Mouse (Mus musculus) limb, embryonic 10.5 days (tissue): ENCODE measurements at regions not wholly inside any gene's neighbourhood (a gene's known extent, or its start where the extent isn't known, plus 50 kb on each side); places are given as distances from the start of the nearest gene placed in this dataset.

Experiments
- DNase-seq: peaks from one replicate; pipeline ENCODE4 v3.0.0-alpha.2; 2017; ENCODE audit warnings: low spot score
- H3K27ac ChIP-seq: fragments of 300-500 bp; sonication (generic); 2 replicates; pipeline ENCODE4 v1.5.1; 2016; ENCODE audit warnings: mild to moderate bottlenecking
- H3K27me3 ChIP-seq: fragments of 300-500 bp; sonication (generic); 2 replicates; pipeline ENCODE4 v1.6.1; 2016; ENCODE audit warnings: low read depth, mild to moderate bottlenecking; ENCODE audit not compliant: poor library complexity, severe bottlenecking
- H3K36me3 ChIP-seq: fragments of 300-500 bp; sonication (generic); 2 replicates; pipeline ENCODE4 v1.6.1; 2016; ENCODE audit warnings: mild to moderate bottlenecking, moderate library complexity
- H3K4me1 ChIP-seq: fragments of 300-500 bp; sonication (generic); 2 replicates; pipeline ENCODE4 v1.6.1; 2016
- H3K4me3 ChIP-seq: fragments of 300-500 bp; sonication (generic); 2 replicates; pipeline ENCODE4 v1.5.1; 2016; ENCODE audit warnings: mild to moderate bottlenecking, moderate library complexity
- H3K9me3 ChIP-seq: fragments of 300-500 bp; sonication (generic); replicated peaks from 2 replicates; pipeline ENCODE4 v1.6.1; 2016; ENCODE audit warnings: mild to moderate bottlenecking
- WGBS: fragments of 180-500 bp; shearing (Covaris S2); methylation state at CpG from one replicate; pipeline ENCODE4 v1.1.7; 2016; 5-methylcytosine and 5-hydroxymethylcytosine counted together

DNA sequence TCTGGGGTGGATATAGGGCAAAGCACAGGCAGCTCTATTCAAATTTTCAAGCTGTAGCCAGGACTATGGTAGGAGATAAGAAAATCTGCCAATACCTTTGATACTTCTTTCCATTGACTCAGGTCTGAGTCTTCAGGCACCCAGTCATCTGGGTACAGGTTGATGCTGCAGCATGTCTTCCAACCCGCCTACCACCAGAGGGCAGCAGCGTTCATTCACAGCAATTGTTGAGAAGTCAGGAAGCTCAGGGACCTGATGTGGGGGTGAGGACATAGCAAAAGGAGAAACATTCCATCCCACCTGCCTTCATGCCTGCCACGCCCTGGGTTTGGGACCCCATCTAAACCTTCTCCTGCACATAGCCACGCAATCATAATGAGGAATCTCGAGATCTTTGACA is 118.2 kb upstream of the Gm21876 start:
- no peaks in the 10 kb centered on the region for H3K27me3 ChIP-seq
- WGBS, result 16% methylated on average over 5 of the region's 5 CpGs
- H3K4me3 ChIP-seq, result no peak overlapping the region
- peak; percentile 53 for DNase-seq
- H3K36me3 ChIP-seq, result no peaks in the 10 kb centered on the region
- H3K9me3 ChIP-seq, result no peaks in the 10 kb centered on the region
- no peak overlapping the region for H3K27ac ChIP-seq
- no peaks in the 10 kb centered on the region for H3K4me1 ChIP-seq

DNA sequence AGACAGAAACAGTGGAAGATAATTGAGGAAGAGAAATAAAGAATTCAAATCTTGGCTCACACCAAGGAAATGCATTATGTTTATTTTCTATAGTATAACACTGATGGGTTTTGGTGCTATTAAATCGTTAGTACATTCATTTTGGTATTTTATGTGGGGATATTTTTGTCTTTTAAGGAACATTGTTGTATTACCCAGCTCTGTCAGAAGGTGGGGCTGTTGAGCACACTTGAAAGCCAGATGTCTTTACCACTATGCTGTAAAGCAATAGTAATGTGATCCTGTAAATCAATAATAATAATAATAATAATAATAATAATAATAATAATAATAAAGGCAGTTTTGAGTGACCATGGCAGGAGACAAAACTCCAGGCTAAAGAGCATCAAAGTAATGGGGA is 120.0 kb upstream of the Gm21876 start:
- Histone ChIP-seq H3K9me3 (no peaks in the 10 kb centered on the region), H3K27ac (no peak overlapping the region), H3K27me3 (no peaks in the 10 kb centered on the region), H3K4me1 (no peaks in the 10 kb centered on the region), H3K4me3 (no peak overlapping the region), H3K36me3 (no peaks in the 10 kb centered on the region)
- DNase-seq, result no peak
- WGBS, result 11% methylated on average over 1 of the region's 1 CpGs

DNA sequence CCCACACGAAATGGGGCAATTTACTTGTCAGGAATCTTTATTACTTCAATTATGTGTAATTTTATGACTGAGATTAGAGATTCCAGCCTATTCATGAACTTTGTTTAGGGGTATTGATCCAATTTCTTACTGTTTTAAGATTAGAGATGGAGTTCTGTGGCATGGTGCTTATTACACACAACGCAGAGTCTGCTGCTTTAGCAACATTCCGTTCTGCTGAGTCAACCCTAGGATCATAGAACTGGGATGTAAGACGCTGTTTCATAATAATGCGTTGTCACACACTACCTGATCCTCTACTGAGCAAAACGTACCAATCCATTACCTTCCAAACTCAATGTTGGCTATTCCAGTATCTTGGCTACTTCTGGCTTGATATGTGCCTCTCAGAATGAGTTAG is 121.9 kb upstream of the Gm21876 start:
- Histone ChIP-seq H3K4me1 (no peaks in the 10 kb centered on the region), H3K27ac (no peak overlapping the region), H3K36me3 (no peaks in the 10 kb centered on the region), H3K9me3 (no peaks in the 10 kb centered on the region), H3K27me3 (no peaks in the 10 kb centered on the region), H3K4me3 (no peak overlapping the region)
- DNase-seq, result no peak
- WGBS, result 78% methylated on average over 6 of the region's 6 CpGs

DNA sequence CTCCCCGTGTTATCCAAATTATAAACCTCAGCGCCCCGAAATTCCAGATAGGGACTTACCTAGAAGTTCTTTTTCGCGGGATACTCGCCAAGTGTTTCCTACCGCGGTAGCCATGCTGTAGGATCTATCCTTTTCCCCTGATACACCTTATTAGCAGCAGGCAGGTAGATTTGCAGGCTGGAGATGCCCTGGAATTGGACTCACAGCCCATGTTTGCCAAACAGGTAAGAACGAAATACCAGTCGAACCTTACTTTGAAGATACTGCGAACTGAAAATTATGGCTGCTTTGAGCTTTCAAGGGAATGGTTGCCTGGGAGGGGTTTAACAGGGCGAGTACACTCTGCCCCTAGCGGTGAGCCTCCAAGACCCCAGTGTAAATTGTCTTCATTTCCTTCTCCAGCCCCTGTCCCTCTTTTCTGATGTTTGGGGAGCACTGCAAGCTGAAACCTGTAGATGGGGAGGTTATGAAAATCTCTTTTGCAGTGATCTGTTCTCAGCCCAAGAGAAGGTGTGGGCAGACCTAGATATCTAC is 149.8 kb upstream of the Agtr2 start:
- no peak overlapping the region for H3K27ac ChIP-seq
- WGBS, result 23% methylated on average over 13 of the region's 13 CpGs
- peak; percentile 31 for DNase-seq

DNA sequence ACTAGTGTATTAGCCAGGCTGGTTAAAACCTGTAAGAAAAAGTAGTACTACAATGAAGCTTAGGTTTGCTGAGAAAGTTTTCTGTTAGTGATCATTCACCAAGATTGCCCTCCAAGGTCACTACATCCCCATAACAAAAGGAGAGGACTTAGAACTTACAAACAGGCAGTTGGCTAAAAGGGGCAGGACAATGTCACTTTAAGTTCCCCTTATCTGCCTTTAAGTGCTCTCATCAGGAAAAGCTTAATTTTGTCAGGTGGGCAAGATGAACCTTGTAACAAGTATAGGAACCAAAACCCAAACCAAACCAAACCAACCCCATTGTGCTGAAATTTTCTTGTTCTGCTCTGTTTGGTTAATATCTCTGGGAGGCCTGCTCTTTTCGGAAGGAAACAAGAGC is 139.9 kb upstream of the Agtr2 start:
- Histone ChIP-seq H3K4me3 (no peak overlapping the region), H3K4me1 (no peaks in the 10 kb centered on the region), H3K36me3 (no peaks in the 10 kb centered on the region), H3K27ac (no peak overlapping the region), H3K27me3 (no peaks in the 10 kb centered on the region), H3K9me3 (no peaks in the 10 kb centered on the region)
- no peak for DNase-seq
- 83% methylated on average over 1 of the region's 1 CpGs for WGBS

More for the DNA sequence above, 149.8 kb upstream of the Agtr2 start:
- no peaks in the 10 kb centered on the region for H3K4me1 ChIP-seq
- H3K9me3 ChIP-seq, result no peaks in the 10 kb centered on the region
- peak overlapping the region; percentile 44 for H3K4me3 ChIP-seq
- no peaks in the 10 kb centered on the region for H3K27me3 ChIP-seq
- H3K36me3 ChIP-seq, result no peaks in the 10 kb centered on the region

DNA sequence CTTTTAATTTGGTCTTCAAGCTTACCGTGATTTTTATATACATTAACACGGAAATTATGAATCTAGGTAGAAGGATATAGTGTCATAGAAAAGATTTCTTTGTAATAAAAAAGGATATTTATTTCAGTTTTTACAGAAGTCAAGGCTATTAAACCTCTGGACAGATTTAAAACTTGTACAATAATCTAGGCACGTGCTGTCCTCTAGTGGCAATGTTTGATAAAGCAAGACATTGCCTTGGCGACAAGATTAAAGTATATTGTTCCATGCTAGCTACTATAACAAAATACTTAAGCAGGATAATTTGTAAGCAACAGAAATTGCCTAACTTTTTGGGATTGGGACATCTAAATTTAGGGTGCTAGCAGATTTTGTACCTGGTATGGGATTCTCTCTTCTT is 133.8 kb upstream of the Agtr2 start:
- no peaks in the 10 kb centered on the region for H3K27me3 ChIP-seq
- H3K4me3 ChIP-seq, result no peak overlapping the region
- H3K27ac ChIP-seq, result no peak overlapping the region
- WGBS, result 33% methylated on average over 4 of the region's 4 CpGs
- DNase-seq, result no peak
- no peaks in the 10 kb centered on the region for H3K4me1 ChIP-seq
- H3K36me3 ChIP-seq, result no peaks in the 10 kb centered on the region
- H3K9me3 ChIP-seq, result no peaks in the 10 kb centered on the region

DNA sequence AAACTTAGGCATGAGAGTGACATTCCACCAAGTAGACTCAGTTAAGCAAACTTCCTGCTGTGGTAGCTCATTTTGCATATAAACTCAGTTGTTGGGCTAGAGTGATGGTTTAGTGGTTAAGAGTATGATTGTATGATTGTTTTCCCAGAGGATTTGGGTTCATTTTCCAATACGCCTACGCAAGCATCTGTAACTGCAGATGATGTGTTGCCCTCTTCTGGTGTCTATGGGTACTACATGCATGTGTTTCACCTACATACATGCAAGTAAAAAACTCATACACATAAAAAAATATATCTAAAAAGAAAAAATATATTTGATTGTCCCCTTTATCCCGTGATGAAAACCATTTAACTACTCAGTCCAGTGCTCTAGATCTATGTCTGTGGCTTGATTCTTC is 132.0 kb upstream of the Agtr2 start:
- H3K27ac ChIP-seq, result no peak overlapping the region
- no peaks in the 10 kb centered on the region for H3K9me3 ChIP-seq
- 56% methylated on average over 3 of the region's 3 CpGs for whole genome bisulfite sequencing
- no peaks in the 10 kb centered on the region for H3K27me3 ChIP-seq
- no peaks in the 10 kb centered on the region for H3K36me3 ChIP-seq
- H3K4me1 ChIP-seq, result no peaks in the 10 kb centered on the region
- no peak for DNase-seq
- no peak overlapping the region for H3K4me3 ChIP-seq

DNA sequence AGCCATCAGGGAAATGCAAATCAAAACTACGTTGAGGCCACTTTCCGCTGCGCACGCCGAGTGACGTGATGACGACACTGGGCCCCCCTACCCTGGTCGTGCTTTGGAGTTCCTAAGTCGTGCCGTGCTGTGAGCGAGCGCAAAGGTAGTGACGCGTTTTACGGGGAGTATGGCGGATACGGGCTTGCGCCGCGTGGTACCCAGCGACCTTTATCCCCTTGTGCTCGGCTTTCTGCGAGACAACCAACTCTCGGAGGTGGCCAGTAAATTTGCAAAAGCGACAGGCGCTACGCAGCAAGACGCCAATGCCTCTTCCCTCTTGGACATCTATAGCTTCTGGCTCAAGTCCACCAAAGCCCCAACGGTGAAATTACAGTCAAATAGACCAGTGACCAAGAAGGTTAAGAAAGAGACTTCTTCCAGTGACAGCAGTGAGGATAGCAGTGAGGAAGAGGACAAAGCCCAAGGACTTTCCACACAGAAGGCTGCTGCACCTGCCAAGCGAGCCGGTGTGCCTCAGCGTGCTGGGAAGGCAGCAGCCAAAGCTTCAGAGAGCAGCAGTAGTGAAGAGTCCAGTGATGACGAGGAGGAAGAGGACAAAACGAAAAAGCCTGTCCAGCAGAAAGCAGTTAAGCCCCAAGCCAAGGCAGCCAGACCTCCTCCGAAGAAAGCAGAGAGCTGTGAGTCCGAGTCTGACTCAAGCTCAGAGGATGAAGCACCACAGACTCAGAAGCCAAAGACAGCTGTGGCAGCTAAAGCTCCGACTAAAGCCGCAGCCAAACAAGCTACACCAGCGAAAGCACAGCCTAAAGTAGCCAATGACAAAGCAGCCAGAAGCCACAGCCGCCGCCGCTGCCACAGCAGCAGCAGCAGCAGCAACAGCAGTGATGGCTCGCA is 123.3 kb upstream of the Agtr2 start:
- Histone ChIP-seq H3K36me3 (no peaks in the 10 kb centered on the region), H3K9me3 (no peaks in the 10 kb centered on the region), H3K27me3 (no peaks in the 10 kb centered on the region), H3K27ac (no peak overlapping the region), H3K4me3 (peak overlapping the region; percentile 49), H3K4me1 (no peaks in the 10 kb centered on the region)
- WGBS, result 8% methylated on average over 43 of the region's 43 CpGs
- peak; percentile 57 for DNase-seq

DNA sequence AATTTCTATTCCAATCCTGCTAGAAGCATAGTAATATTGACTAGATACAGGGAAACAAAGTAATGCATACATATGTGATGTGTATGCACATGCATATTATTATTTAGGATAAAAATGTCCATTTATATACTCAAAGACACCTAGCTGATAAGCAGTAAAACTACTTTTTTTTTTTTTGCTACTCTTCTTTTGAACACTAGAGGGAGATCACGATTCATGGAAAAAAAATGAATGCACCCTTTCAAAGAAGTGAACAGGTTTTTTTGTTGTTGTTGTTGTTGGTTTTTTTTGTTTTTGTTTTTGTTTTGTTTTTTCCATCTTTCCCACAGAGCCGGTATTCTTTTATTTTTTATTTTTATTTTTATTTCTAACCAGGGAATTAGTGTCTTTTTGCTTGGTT is 99.1 kb upstream of the Agtr2 start:
- H3K4me3 ChIP-seq, result no peak overlapping the region
- H3K36me3 ChIP-seq, result no peaks in the 10 kb centered on the region
- no peaks in the 10 kb centered on the region for H3K4me1 ChIP-seq
- no peaks in the 10 kb centered on the region for H3K27me3 ChIP-seq
- no peak for DNase-seq
- no peak overlapping the region for H3K27ac ChIP-seq
- WGBS, result 12% methylated on average over 2 of the region's 2 CpGs
- no peaks in the 10 kb centered on the region for H3K9me3 ChIP-seq

DNA sequence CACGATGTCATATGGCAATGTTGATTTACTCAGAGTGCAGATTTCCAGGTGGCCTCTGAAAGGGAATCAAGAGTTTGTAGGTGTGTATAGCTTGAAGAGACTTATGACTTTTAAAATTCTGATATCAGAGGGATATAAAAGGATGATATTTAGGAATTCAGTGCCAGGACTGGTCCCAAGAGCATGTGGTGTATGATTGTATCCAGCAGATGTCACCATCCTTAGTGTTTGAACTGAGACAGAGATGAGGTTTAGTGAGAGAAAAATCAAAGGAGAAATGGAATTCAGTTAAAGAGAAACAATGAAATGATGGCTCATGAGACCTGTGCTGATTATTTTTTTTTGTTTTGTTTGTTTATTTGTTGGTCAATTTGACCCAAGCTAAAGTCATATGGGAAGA is 94.4 kb upstream of the Agtr2 start:
- H3K4me1 ChIP-seq, result no peaks in the 10 kb centered on the region
- WGBS, result 81% methylated on average over 1 of the region's 1 CpGs

DNA sequence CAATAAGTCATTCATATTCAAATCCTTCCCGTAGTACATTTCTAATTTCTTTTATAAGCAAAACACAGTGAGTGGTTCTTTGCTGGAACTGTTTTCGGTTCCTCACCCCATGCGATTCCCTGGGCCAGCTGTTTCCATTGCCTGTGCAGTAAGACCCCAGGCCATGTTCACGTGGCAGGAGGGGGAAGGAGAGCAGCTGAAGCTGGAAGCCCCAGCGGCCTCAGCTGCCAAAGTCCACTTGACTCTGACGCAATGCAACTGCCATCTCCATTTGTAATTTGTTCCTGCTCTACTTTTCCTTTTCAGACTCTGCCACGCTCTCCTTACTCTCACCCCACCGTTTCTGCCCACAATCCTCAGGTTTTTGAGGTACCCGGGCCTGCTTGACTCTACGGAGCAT is 91.1 kb upstream of the Agtr2 start:
- no peaks in the 10 kb centered on the region for H3K27me3 ChIP-seq
- H3K4me1 ChIP-seq, result no peaks in the 10 kb centered on the region
- no peak overlapping the region for H3K4me3 ChIP-seq
- H3K9me3 ChIP-seq, result no peaks in the 10 kb centered on the region
- H3K27ac ChIP-seq, result no peak overlapping the region
- 81% methylated on average over 10 of the region's 10 CpGs for WGBS
- H3K36me3 ChIP-seq, result no peaks in the 10 kb centered on the region
- DNase-seq, result no peak

More for the DNA sequence above, 94.4 kb upstream of the Agtr2 start:
- no peaks in the 10 kb centered on the region for H3K27me3 ChIP-seq
- DNase-seq, result no peak
- no peak overlapping the region for H3K4me3 ChIP-seq
- H3K9me3 ChIP-seq, result no peaks in the 10 kb centered on the region
- H3K27ac ChIP-seq, result no peak overlapping the region
- H3K36me3 ChIP-seq, result no peaks in the 10 kb centered on the region

DNA sequence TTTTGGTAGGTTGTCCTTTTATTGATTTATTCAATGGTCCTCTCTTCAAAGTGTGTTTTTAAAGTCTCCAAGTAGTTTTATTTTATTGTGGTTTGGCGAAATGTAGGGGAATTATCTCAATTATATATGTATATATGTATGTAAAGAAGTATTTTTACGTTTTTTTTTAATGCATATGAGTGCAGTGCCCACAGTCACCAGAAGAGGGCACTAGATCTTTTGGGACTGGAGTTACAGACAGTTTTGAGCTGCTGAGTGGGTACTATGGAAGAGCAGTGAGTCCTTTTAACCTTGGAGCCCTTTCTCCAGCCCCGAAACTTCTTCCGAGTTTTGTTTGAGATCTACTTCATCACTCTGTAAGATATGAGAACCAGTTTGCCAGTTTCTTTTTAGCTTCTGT is 59.5 kb upstream of the Agtr2 start:
- H3K9me3 ChIP-seq, result no peaks in the 10 kb centered on the region
- no peak overlapping the region for H3K4me3 ChIP-seq
- 48% methylated on average over 4 of the region's 4 CpGs for WGBS
- H3K27ac ChIP-seq, result no peak overlapping the region
- no peaks in the 10 kb centered on the region for H3K27me3 ChIP-seq
- H3K4me1 ChIP-seq, result no peaks in the 10 kb centered on the region
- no peak for DNase-seq
- H3K36me3 ChIP-seq, result no peaks in the 10 kb centered on the region

DNA sequence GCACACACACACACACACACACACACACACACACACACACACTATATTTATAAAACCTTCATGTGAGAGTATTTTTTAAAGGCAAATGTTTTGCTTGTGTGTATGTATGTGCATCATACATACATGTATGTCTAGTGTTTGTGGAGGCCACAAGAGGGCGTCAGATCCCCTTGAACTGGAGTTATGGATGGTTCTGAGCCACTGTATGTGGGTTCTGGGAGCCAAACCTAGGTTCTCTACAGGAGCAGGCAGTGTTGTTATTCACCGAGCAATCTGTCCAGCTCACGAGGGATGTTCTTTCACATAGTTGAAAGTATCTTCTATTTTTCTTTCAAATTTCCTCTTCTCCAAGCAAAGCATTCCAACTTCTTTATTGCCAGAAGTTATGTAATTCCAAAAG is 56.3 kb upstream of the Agtr2 start:
- no peaks in the 10 kb centered on the region for H3K9me3 ChIP-seq
- H3K36me3 ChIP-seq, result no peaks in the 10 kb centered on the region
- H3K27ac ChIP-seq, result no peak overlapping the region
- 70% methylated on average over 3 of the region's 3 CpGs for WGBS
- H3K27me3 ChIP-seq, result no peaks in the 10 kb centered on the region
- H3K4me1 ChIP-seq, result no peaks in the 10 kb centered on the region
- H3K4me3 ChIP-seq, result no peak overlapping the region
- no peak for DNase-seq

DNA sequence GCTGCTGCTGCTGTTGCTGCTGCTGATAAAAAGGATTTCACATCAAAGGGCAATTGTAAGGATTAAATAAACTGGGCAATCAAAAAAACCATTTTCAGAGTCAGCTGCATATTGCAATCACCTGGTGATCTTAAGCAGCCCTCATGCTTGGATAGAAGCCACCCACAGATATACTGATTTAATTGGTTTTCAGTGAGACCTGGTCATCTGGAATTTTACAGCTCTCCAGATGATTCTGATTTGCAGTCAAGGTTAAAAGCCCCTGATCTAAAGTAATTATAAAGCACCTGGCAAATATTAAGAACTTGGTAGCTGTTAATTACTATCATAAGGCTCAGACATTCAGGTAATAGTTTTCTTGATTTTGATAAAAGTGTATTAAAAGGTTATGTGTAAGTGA is 50.8 kb upstream of the Agtr2 start:
- Histone ChIP-seq H3K36me3 (no peaks in the 10 kb centered on the region), H3K27ac (no peak overlapping the region), H3K27me3 (no peaks in the 10 kb centered on the region), H3K9me3 (no peaks in the 10 kb centered on the region), H3K4me3 (no peak overlapping the region), H3K4me1 (no peaks in the 10 kb centered on the region)
- no peak for DNase-seq
